Mouse (Mus musculus): ENCODE results near the gene Olfr1155. TPM values are rescaled to one million over a fixed set of nuclear protein-coding genes. Genes with fewer than 3 reads are reported as not detected.

The Olfr1155 gene
- polyA plus RNA-seq (2014; fragmentation: Illumina TruSeq; extraction: RNeasy Lipid Tissue Mini Kit (QIAGEN cat#74804)) = not detected

GRCm38 (mm10) chr2:87945037-87945436 lies at the start of gene Olfr1155:
Gene Olfr1155, minus strand, starts transcription at chr2:87945137.

GRCm38 (mm10) chr2:87989813-87990212 lies 44.9 kb upstream of the Olfr1155 start, which contains the start of gene Olfr1158:
Gene Olfr1158, plus strand, starts transcription at chr2:87990113.

GRCm38 (mm10) chr2:87974563-87974962 lies 29.6 kb upstream of the Olfr1155 start, which contains the start of gene Olfr74:
Gene Olfr74, minus strand, starts transcription at chr2:87974663.

GRCm38 (mm10) chr2:87968199-87968598 lies 23.3 kb upstream of the Olfr1155 start, which contains the start of gene Olfr1157:
Gene Olfr1157, minus strand, starts transcription at chr2:87968299.

GRCm38 (mm10) chr2:87953000-87953399 lies 8.1 kb upstream of the Olfr1155 start, which contains the start of gene Olfr1156:
Gene Olfr1156, minus strand, starts transcription at chr2:87953100.

GRCm38 (mm10) chr2:87905066-87905465 lies 39.9 kb downstream of the Olfr1155 start, which contains the start of gene Olfr1154:
Gene Olfr1154, minus strand, starts transcription at chr2:87905166.

GRCm38 (mm10) chr2:87894662-87895061 lies 50.3 kb downstream of the Olfr1155 start, which contains the start of gene Olfr1153:
Gene Olfr1153, plus strand, starts transcription at chr2:87894962.

Other genes starting within 250 kb of the Olfr1155 start
- gene Olfr1137, start 232.0 kb downstream of the Olfr1155 start, polyA plus RNA-seq (2014; fragmentation: Illumina TruSeq; extraction: RNeasy Lipid Tissue Mini Kit (QIAGEN cat#74804)) = not detected
- gene Olfr1138, start 205.2 kb downstream of the Olfr1155 start, polyA plus RNA-seq (2014; fragmentation: Illumina TruSeq; extraction: RNeasy Lipid Tissue Mini Kit (QIAGEN cat#74804)) = not detected
- gene Olfr1140, start 201.4 kb downstream of the Olfr1155 start, polyA plus RNA-seq (2014; fragmentation: Illumina TruSeq; extraction: RNeasy Lipid Tissue Mini Kit (QIAGEN cat#74804)) = not detected
- gene Olfr1141, start 191.1 kb downstream of the Olfr1155 start, polyA plus RNA-seq (2014; fragmentation: Illumina TruSeq; extraction: RNeasy Lipid Tissue Mini Kit (QIAGEN cat#74804)) = not detected
- not detected for gene Olfr152, start 165.7 kb downstream of the Olfr1155 start, polyA plus RNA-seq (2014; fragmentation: Illumina TruSeq; extraction: RNeasy Lipid Tissue Mini Kit (QIAGEN cat#74804))
- not detected for gene Olfr1143, start 144.5 kb downstream of the Olfr1155 start, polyA plus RNA-seq (2014; fragmentation: Illumina TruSeq; extraction: RNeasy Lipid Tissue Mini Kit (QIAGEN cat#74804))
- not detected for gene Olfr1145, start 135.3 kb downstream of the Olfr1155 start, polyA plus RNA-seq (2014; fragmentation: Illumina TruSeq; extraction: RNeasy Lipid Tissue Mini Kit (QIAGEN cat#74804))
- not detected for gene Olfr1148, start 114.6 kb downstream of the Olfr1155 start, polyA plus RNA-seq (2014; fragmentation: Illumina TruSeq; extraction: RNeasy Lipid Tissue Mini Kit (QIAGEN cat#74804))
- gene Olfr1150-ps1, start 101.1 kb downstream of the Olfr1155 start, polyA plus RNA-seq (2014; fragmentation: Illumina TruSeq; extraction: RNeasy Lipid Tissue Mini Kit (QIAGEN cat#74804)) = not detected
- gene Olfr1151, start 89.3 kb downstream of the Olfr1155 start, polyA plus RNA-seq (2014; fragmentation: Illumina TruSeq; extraction: RNeasy Lipid Tissue Mini Kit (QIAGEN cat#74804)) = not detected
- gene Olfr1152, start 78.6 kb downstream of the Olfr1155 start, polyA plus RNA-seq (2014; fragmentation: Illumina TruSeq; extraction: RNeasy Lipid Tissue Mini Kit (QIAGEN cat#74804)) = not detected
- gene Olfr1153, start 50.2 kb downstream of the Olfr1155 start, polyA plus RNA-seq (2014; fragmentation: Illumina TruSeq; extraction: RNeasy Lipid Tissue Mini Kit (QIAGEN cat#74804)) = not detected
- gene Olfr1154, start 40.0 kb downstream of the Olfr1155 start, polyA plus RNA-seq (2014; fragmentation: Illumina TruSeq; extraction: RNeasy Lipid Tissue Mini Kit (QIAGEN cat#74804)) = not detected
- gene Olfr1156, start 8.0 kb upstream of the Olfr1155 start, polyA plus RNA-seq (2014; fragmentation: Illumina TruSeq; extraction: RNeasy Lipid Tissue Mini Kit (QIAGEN cat#74804)) = not detected
- gene Olfr1157, start 23.2 kb upstream of the Olfr1155 start, polyA plus RNA-seq (2014; fragmentation: Illumina TruSeq; extraction: RNeasy Lipid Tissue Mini Kit (QIAGEN cat#74804)) = not detected
- gene Olfr74, start 29.5 kb upstream of the Olfr1155 start, polyA plus RNA-seq (2014; fragmentation: Illumina TruSeq; extraction: RNeasy Lipid Tissue Mini Kit (QIAGEN cat#74804)) = not detected
- not detected for gene Olfr1158, start 45.0 kb upstream of the Olfr1155 start, polyA plus RNA-seq (2014; fragmentation: Illumina TruSeq; extraction: RNeasy Lipid Tissue Mini Kit (QIAGEN cat#74804))
- not detected for gene Olfr1160, start 63.1 kb upstream of the Olfr1155 start, polyA plus RNA-seq (2014; fragmentation: Illumina TruSeq; extraction: RNeasy Lipid Tissue Mini Kit (QIAGEN cat#74804))
- not detected for gene Olfr1161, start 77.6 kb upstream of the Olfr1155 start, polyA plus RNA-seq (2014; fragmentation: Illumina TruSeq; extraction: RNeasy Lipid Tissue Mini Kit (QIAGEN cat#74804))
- not detected for gene Olfr73, start 92.6 kb upstream of the Olfr1155 start, polyA plus RNA-seq (2014; fragmentation: Illumina TruSeq; extraction: RNeasy Lipid Tissue Mini Kit (QIAGEN cat#74804))
- not detected for gene Olfr1162, start 106.0 kb upstream of the Olfr1155 start, polyA plus RNA-seq (2014; fragmentation: Illumina TruSeq; extraction: RNeasy Lipid Tissue Mini Kit (QIAGEN cat#74804))
- gene Olfr1163, start 126.7 kb upstream of the Olfr1155 start, polyA plus RNA-seq (2014; fragmentation: Illumina TruSeq; extraction: RNeasy Lipid Tissue Mini Kit (QIAGEN cat#74804)) = not detected
- not detected for gene Olfr1164, start 148.8 kb upstream of the Olfr1155 start, polyA plus RNA-seq (2014; fragmentation: Illumina TruSeq; extraction: RNeasy Lipid Tissue Mini Kit (QIAGEN cat#74804))
- not detected for gene Olfr1166, start 183.1 kb upstream of the Olfr1155 start, polyA plus RNA-seq (2014; fragmentation: Illumina TruSeq; extraction: RNeasy Lipid Tissue Mini Kit (QIAGEN cat#74804))
- gene Olfr1167, start 210.1 kb upstream of the Olfr1155 start, polyA plus RNA-seq (2014; fragmentation: Illumina TruSeq; extraction: RNeasy Lipid Tissue Mini Kit (QIAGEN cat#74804)) = not detected
- not detected for gene Olfr1168, start 236.7 kb upstream of the Olfr1155 start, polyA plus RNA-seq (2014; fragmentation: Illumina TruSeq; extraction: RNeasy Lipid Tissue Mini Kit (QIAGEN cat#74804))